Mouse (Mus musculus) cerebellum, adult 2 months (tissue): ENCODE measurements around the gene Med16. TPM values are rescaled to one million over a fixed set of nuclear protein-coding genes. Genes with fewer than 3 reads are reported as not detected.
"Not testable (repeated sequence)": the region's sequence is repeated elsewhere in the genome, so short reads cannot be mapped to it uniquely, and the experiment has no call there.

Experiments
- DNase-seq, 2 experiments: peaks; one replicate each; pipeline ENCODE4 v3.0.0; 2021
- H3K27ac ChIP-seq: fragments of 200-500 bp; 2 replicates; pipeline ENCODE4 v1.5.1; 2012; ENCODE audit warnings: low read length, control low read depth, inconsistent platforms; ENCODE audit not compliant: insufficient read depth
- H3K27me3 ChIP-seq: fragments of 200-500 bp; 2 replicates; pipeline ENCODE4 v1.6.1; 2012; ENCODE audit warnings: inconsistent platforms, mild to moderate bottlenecking, low read length, moderate library complexity; ENCODE audit not compliant: control insufficient read depth, insufficient read depth
- H3K4me1 ChIP-seq: fragments of 200-500 bp; 2 replicates; pipeline ENCODE4 v1.6.1; 2011; ENCODE audit warnings: low read length; ENCODE audit not compliant: control insufficient read depth, insufficient read depth
- H3K4me3 ChIP-seq: fragments of 200-500 bp; replicated peaks from 2 replicates; pipeline ENCODE3; 2011; ENCODE audit warnings: mild to moderate bottlenecking, low read depth, low read length, control low read depth; ENCODE audit not compliant: insufficient read depth
- CTCF ChIP-seq: fragments of 200-500 bp; IDR thresholded peaks from 2 replicates; pipeline ENCODE4 v1.5.1; 2011; ENCODE audit warnings: low read depth, mild to moderate bottlenecking, control low read depth, low read length, moderate library complexity, borderline replicate concordance; ENCODE audit not compliant: insufficient read depth
- POLR2A ChIP-seq: fragments of 200-500 bp; IDR thresholded peaks from 2 replicates; pipeline ENCODE4 v1.6.1; 2011; ENCODE audit warnings: low read length, control low read depth, borderline replicate concordance; ENCODE audit not compliant: insufficient read depth
- WGBS: fragments of 180-500 bp; shearing (Covaris S2); methylation state at CpG from one replicate; pipeline ENCODE4 v1.1.7; 2018; 5-methylcytosine and 5-hydroxymethylcytosine counted together
- polyA plus RNA-seq: library from polyadenylated mRNA; depleted of rRNA; stranded (reverse); fragments of >200 nt; gene quantifications from 2 replicates; pipeline ENCODE4 v1.2.3, GENCODE M21; 2012

Med16 gene
- polyA plus RNA-seq, 1 experiment = 46.5 TPM

GRCm38 (mm10) chr10:79886611-79887010 lies 22.1 kb downstream of the Med16 start:
- WGBS = 88% methylated on average over 8 of the region's 8 CpGs
- DNase-seq = no peak
- no peak for TF ChIP-seq CTCF
- no peak for TF ChIP-seq POLR2A

GRCm38 (mm10) chr10:79886054-79886453 lies 22.7 kb downstream of the Med16 start, which contains the start of gene Elane:
Gene Elane, plus strand, starts transcription at chr10:79886247.
- no peak for TF ChIP-seq CTCF
- TF ChIP-seq POLR2A = no peak
- Histone ChIP-seq H3K27me3 (no peaks in the 10 kb centered on the region), H3K4me1 (peaks cover 3% of the 10 kb centered on the region; the same call in 1 of the 2 replicates), H3K4me3 (no peak within 1 kb of the TSS), H3K27ac (no peak within 1 kb of the TSS)
- WGBS = 60% methylated on average over 6 of the region's 6 CpGs
- no peak for DNase-seq

More at GRCm38 (mm10) chr10:79886611-79887010, 22.1 kb downstream of the Med16 start:
- Histone ChIP-seq H3K27ac (no peak overlapping the region), H3K4me3 (no peak overlapping the region), H3K4me1 (peaks cover 3% of the 10 kb centered on the region; the same call in 1 of the 2 replicates), H3K27me3 (no peaks in the 10 kb centered on the region)

GRCm38 (mm10) chr10:79884938-79885337 lies 23.8 kb downstream of the Med16 start:
- H3K4me1 ChIP-seq, H3K27ac ChIP-seq, H3K27me3 ChIP-seq, DNase-seq, H3K4me3 ChIP-seq: not testable (repeated sequence)
- WGBS = 55% methylated on average over 3 of the region's 3 CpGs

- WGBS = 13% methylated on average over 4 of the region's 4 CpGs
- Histone ChIP-seq H3K4me1 (peaks cover 3% of the 10 kb centered on the region; the same call in 1 of the 2 replicates), H3K27ac (no peak overlapping the region), H3K4me3 (no peak overlapping the region), H3K27me3 (no peaks in the 10 kb centered on the region)
- DNase-seq = peak in 1 of 2 experiments; percentile 46
- TF ChIP-seq POLR2A = no peak
- TF ChIP-seq CTCF = no peak
These were observed 24.3 kb downstream of the Med16 start for GRCm38 (mm10) chr10:79884446-79884845.

- Histone ChIP-seq H3K27me3 (no peaks in the 10 kb centered on the region), H3K27ac (no peak overlapping the region), H3K4me3 (no peak overlapping the region), H3K4me1 (peaks cover 3% of the 10 kb centered on the region; the same call in 1 of the 2 replicates)
- TF ChIP-seq POLR2A (no peak), CTCF (peak; percentile 86)
- DNase-seq = peak; percentile 79 to 86
- WGBS = 19% methylated on average over 22 of the region's 22 CpGs
These were observed 25.2 kb downstream of the Med16 start for GRCm38 (mm10) chr10:79883297-79884084.

- WGBS = 17% methylated on average over 22 of the region's 22 CpGs
- no peak for DNase-seq
- Histone ChIP-seq H3K4me1 (peaks cover 3% of the 10 kb centered on the region; the same call in 1 of the 2 replicates), H3K27me3 (no peaks in the 10 kb centered on the region), H3K4me3 (no peak overlapping the region), H3K27ac (no peak overlapping the region)
- TF ChIP-seq POLR2A = no peak
- TF ChIP-seq CTCF = no peak
These were observed 26.7 kb downstream of the Med16 start for GRCm38 (mm10) chr10:79881981-79882380.

GRCm38 (mm10) chr10:79880721-79881120 lies 28.0 kb downstream of the Med16 start:
- H3K4me1 ChIP-seq = peaks cover 3% of the 10 kb centered on the region; the same call in 1 of the 2 replicates
- no peak for TF ChIP-seq CTCF
- no peak for TF ChIP-seq POLR2A
- DNase-seq = no peak
- H3K27me3 ChIP-seq = no peaks in the 10 kb centered on the region
- no peak overlapping the region for H3K4me3 ChIP-seq
- H3K27ac ChIP-seq = no peak overlapping the region
- 31% methylated on average over 9 of the region's 9 CpGs for WGBS

- TF ChIP-seq CTCF (no peak), POLR2A (no peak)
These were observed 29.2 kb downstream of the Med16 start for GRCm38 (mm10) chr10:79879527-79879926.

More at GRCm38 (mm10) chr10:79879527-79879926, 29.2 kb downstream of the Med16 start:
- Histone ChIP-seq H3K27ac (no peak overlapping the region), H3K4me1 (peaks cover 3% of the 10 kb centered on the region; the same call in 1 of the 2 replicates), H3K4me3 (no peak overlapping the region), H3K27me3 (no peaks in the 10 kb centered on the region)
- WGBS = 55% methylated on average over 3 of the region's 3 CpGs
- DNase-seq = no peak
